Mouse (Mus musculus) liver, embryonic 11.5 days (tissue): ENCODE data around the gene Irx2. TPM values are rescaled to one million over a fixed set of nuclear protein-coding genes. Genes with fewer than 3 reads are reported as not detected.

Source experiments
- ATAC-seq: fragments of 200-750 bp; cut with Nextera tagmentation; replicated peaks from 2 replicates; pipeline ENCODE4 v1.8.0; 2017; ENCODE audit warnings: moderate number of reproducible peaks, mild to moderate bottlenecking, moderate TSS enrichment, moderate library complexity; ENCODE audit not compliant: low FRiP score
- DNase-seq: peaks from one replicate; pipeline ENCODE4 v3.0.0-alpha.2; 2017; ENCODE audit warnings: low spot score
- H3K27ac ChIP-seq: fragments of 300-500 bp; sonication (generic); 2 replicates; pipeline ENCODE4 v1.5.1; 2014; ENCODE audit warnings: mild to moderate bottlenecking, low read depth, low read length, control low read depth
- H3K27me3 ChIP-seq: fragments of 300-500 bp; sonication (generic); replicated peaks from 2 replicates; pipeline ENCODE4 v1.6.1; 2014; ENCODE audit warnings: low read length, mixed read lengths; ENCODE audit not compliant: control insufficient read depth, insufficient read depth
- H3K36me3 ChIP-seq: fragments of 300-500 bp; sonication (generic); 2 replicates; pipeline ENCODE4 v1.6.1; 2014; ENCODE audit warnings: mild to moderate bottlenecking, low read length, moderate library complexity, mixed read lengths; ENCODE audit not compliant: control insufficient read depth, insufficient read depth
- H3K4me1 ChIP-seq: fragments of 300-500 bp; sonication (generic); replicated peaks from 2 replicates; pipeline ENCODE4 v1.6.1; 2014; ENCODE audit warnings: low read length, mixed read lengths; ENCODE audit not compliant: control insufficient read depth, insufficient read depth
- H3K4me2 ChIP-seq: fragments of 300-500 bp; sonication (generic); 2 replicates; pipeline ENCODE4 v1.6.1; 2014; ENCODE audit warnings: mild to moderate bottlenecking, control low read depth, moderate library complexity
- H3K4me3 ChIP-seq: fragments of 300-500 bp; sonication (generic); 2 replicates; pipeline ENCODE4 v1.5.1; 2014; ENCODE audit warnings: low read depth, low read length, control low read depth
- H3K9ac ChIP-seq: fragments of 300-500 bp; sonication (generic); 2 replicates; pipeline ENCODE4 v1.6.1; 2014; ENCODE audit warnings: low read depth, low read length, control low read depth
- H3K9me3 ChIP-seq: fragments of 300-500 bp; sonication (generic); 2 replicates; pipeline ENCODE4 v1.6.1; 2016; ENCODE audit warnings: low read length, inconsistent platforms, mixed read lengths; ENCODE audit not compliant: control insufficient read depth
- WGBS: fragments of 180-500 bp; shearing (Covaris S2); extraction: QIAGEN DNeasy Blood & Tissue Kit; methylation state at CpG from one replicate; pipeline ENCODE4 v1.1.7; 2014; 5-methylcytosine and 5-hydroxymethylcytosine counted together
- polyA plus RNA-seq: library from polyadenylated mRNA; unstranded; fragments of >200 nt; fragmentation: Nextera tagmentation; extraction: Ambion mirVana; gene quantifications from 2 replicates; pipeline ENCODE4 v1.2.1, GENCODE M21; 2014

Irx2 gene
- polyA plus RNA-seq, 1 experiment from 2014 or later, result 1.0 TPM

GRCm38 (mm10) chr13:72624847-72625170 lies 3.8 kb upstream of the Irx2 start:
- ATAC-seq, result no peak
- H3K36me3 ChIP-seq, result no peaks in the 10 kb centered on the region
- DNase-seq, result no peak
- no peaks in the 10 kb centered on the region for H3K9me3 ChIP-seq
- no peak overlapping the region for H3K9ac ChIP-seq
- peak overlapping the region; percentile 1; the same call in 1 of the 2 replicates for H3K4me3 ChIP-seq
- no peak overlapping the region for H3K27ac ChIP-seq
- peak overlapping the region; percentile 47 for H3K4me2 ChIP-seq
- peaks cover 88% of the 10 kb centered on the region for H3K27me3 ChIP-seq
- H3K4me1 ChIP-seq, result 0 out of 2 replicates have a peak, but pooled peaks cover 5% of the 10 kb centered on the region
- 3% methylated on average over 6 of the region's 6 CpGs for WGBS

- DNase-seq (no peak), ATAC-seq (no peak)
- Histone ChIP-seq H3K27ac (no peak overlapping the region), H3K4me1 (0 out of 2 replicates have a peak, but pooled peaks cover 5% of the 10 kb centered on the region), H3K9ac (no peak overlapping the region), H3K36me3 (no peaks in the 10 kb centered on the region), H3K9me3 (no peaks in the 10 kb centered on the region), H3K4me3 (no peak overlapping the region), H3K27me3 (peaks cover 94% of the 10 kb centered on the region), H3K4me2 (peak overlapping the region; percentile 26)
- WGBS, result 7% methylated on average over 28 of the region's 28 CpGs
These were observed 3.2 kb upstream of the Irx2 start for GRCm38 (mm10) chr13:72625236-72625950.

GRCm38 (mm10) chr13:72627391-72628321 lies 964 bp upstream of the Irx2 start:
- 2% methylated on average over 42 of the region's 42 CpGs for WGBS
- ATAC-seq, result 0 out of 2 replicates have a peak, but pooled peaks have one; percentile 4

GRCm38 (mm10) chr13:72628935-72629631 lies 463 bp downstream of the Irx2 start:
- Histone ChIP-seq H3K4me3 (peak overlapping the region; percentile 55), H3K9ac (no peak overlapping the region), H3K36me3 (no peaks in the 10 kb centered on the region), H3K9me3 (no peaks in the 10 kb centered on the region), H3K27me3 (peaks cover 98% of the 10 kb centered on the region), H3K4me2 (peak overlapping the region; percentile 79), H3K27ac (no peak overlapping the region), H3K4me1 (0 out of 2 replicates have a peak, but pooled peaks cover 5% of the 10 kb centered on the region)
- 1% methylated on average over 81 of the region's 88 CpGs for WGBS
- no peak for DNase-seq
- peak; percentile 32 for ATAC-seq

More at GRCm38 (mm10) chr13:72627391-72628321, 964 bp upstream of the Irx2 start:
- Histone ChIP-seq H3K9ac (no peak overlapping the region), H3K4me2 (peak overlapping the region; percentile 79), H3K4me1 (0 out of 2 replicates have a peak, but pooled peaks cover 5% of the 10 kb centered on the region), H3K27ac (no peak overlapping the region), H3K27me3 (peaks cover 100% of the 10 kb centered on the region), H3K4me3 (peak overlapping the region; percentile 55), H3K36me3 (no peaks in the 10 kb centered on the region), H3K9me3 (no peaks in the 10 kb centered on the region)
- DNase-seq, result peak; percentile 54

GRCm38 (mm10) chr13:72629806-72630205 lies 1.2 kb downstream of the Irx2 start:
- ATAC-seq (no peak), DNase-seq (no peak)
- Histone ChIP-seq H3K27me3 (peaks cover 98% of the 10 kb centered on the region), H3K9ac (no peak overlapping the region), H3K4me2 (no peak overlapping the region), H3K27ac (no peak overlapping the region), H3K9me3 (no peaks in the 10 kb centered on the region), H3K4me3 (no peak overlapping the region), H3K36me3 (no peaks in the 10 kb centered on the region), H3K4me1 (0 out of 2 replicates have a peak, but pooled peaks cover 5% of the 10 kb centered on the region)
- WGBS, result 3% methylated on average over 13 of the region's 13 CpGs

- DNase-seq, result no peak
- Histone ChIP-seq H3K27me3 (peaks cover 98% of the 10 kb centered on the region), H3K4me1 (0 out of 2 replicates have a peak, but pooled peaks cover 5% of the 10 kb centered on the region), H3K4me2 (no peak overlapping the region), H3K36me3 (no peaks in the 10 kb centered on the region), H3K27ac (no peak overlapping the region), H3K9me3 (no peaks in the 10 kb centered on the region), H3K9ac (no peak overlapping the region), H3K4me3 (no peak overlapping the region)
- no peak for ATAC-seq
- 3% methylated on average over 59 of the region's 60 CpGs for WGBS
These were observed 2.1 kb downstream of the Irx2 start for GRCm38 (mm10) chr13:72630501-72631372.

- peaks cover 97% of the 10 kb centered on the region for H3K27me3 ChIP-seq
- no peak overlapping the region for H3K27ac ChIP-seq
- no peak for ATAC-seq
- no peak overlapping the region for H3K9ac ChIP-seq
- peak overlapping the region; percentile 20; the same call in 1 of the 2 replicates for H3K4me2 ChIP-seq
- H3K36me3 ChIP-seq, result no peaks in the 10 kb centered on the region
- 2% methylated on average over 57 of the region's 62 CpGs for WGBS
- no peaks in the 10 kb centered on the region for H3K9me3 ChIP-seq
- 0 out of 2 replicates have a peak overlapping the region, but pooled peaks have one; percentile 2 for H3K4me3 ChIP-seq
- 0 out of 2 replicates have a peak, but pooled peaks cover 5% of the 10 kb centered on the region for H3K4me1 ChIP-seq
- no peak for DNase-seq
These were observed 2.9 kb downstream of the Irx2 start for GRCm38 (mm10) chr13:72631373-72632021.
